Mouse (Mus musculus): ENCODE results near the gene Comp. TPM values are rescaled to one million over a fixed set of nuclear protein-coding genes. Genes with fewer than 3 reads are reported as not detected.
A peak's percentile ranks its signal among the peaks of the same experiment; 100 is the strongest.

Comp gene
- total RNA-seq, 2 experiments from 2014 or later: 8.9 to 9.9 TPM

- intact Hi-C loops (cut with DNase I): loop anchor here (5.0 kb wide), 1 partner anchor 42 kb away; the partner anchor contains the start of gene Crtc1
- DNase-seq: peak in 1 of 2 experiments; percentile 64
Observed at GRCm38 (mm10) chr8:70395649-70396048, 22.3 kb downstream of the Comp start.

- intact Hi-C loops (cut with DNase I): loop anchor here (5.0 kb wide), 1 partner anchor 41 kb away; the partner anchor contains the start of gene Crtc1
- DNase-seq: no peak
Observed at GRCm38 (mm10) chr8:70396184-70396583, 22.8 kb downstream of the Comp start.

GRCm38 (mm10) chr8:70397611-70398563, 24.5 kb downstream of the Comp start:
- no peak for DNase-seq
- intact Hi-C loops (cut with DNase I): loop anchor here (5.0 kb wide), 1 partner anchor 39 kb away; the partner anchor contains the start of gene Crtc1

- intact Hi-C loops (cut with DNase I): no loop called here
- no peak for DNase-seq
Observed at GRCm38 (mm10) chr8:70404212-70404611, 30.9 kb downstream of the Comp start.

- intact Hi-C loops (cut with DNase I): no loop called here
- DNase-seq: no peak
Observed at GRCm38 (mm10) chr8:70405189-70405588, 31.8 kb downstream of the Comp start.

GRCm38 (mm10) chr8:70406427-70407069, 33.2 kb downstream of the Comp start:
- intact Hi-C loops (cut with DNase I): no loop called here
- DNase-seq: no peak

- no peak for DNase-seq
- intact Hi-C loops (cut with DNase I): no loop called here
Observed at GRCm38 (mm10) chr8:70408301-70408700, 34.9 kb downstream of the Comp start.

- DNase-seq: no peak
- intact Hi-C loops (cut with DNase I): no loop called here
Observed at GRCm38 (mm10) chr8:70409019-70409418, 35.7 kb downstream of the Comp start.

GRCm38 (mm10) chr8:70409455-70409871, 36.1 kb downstream of the Comp start:
- no peak for DNase-seq
- intact Hi-C loops (cut with DNase I): no loop called here

GRCm38 (mm10) chr8:70410281-70410680, 36.9 kb downstream of the Comp start:
- intact Hi-C loops (cut with DNase I): no loop called here
- DNase-seq: no peak

GRCm38 (mm10) chr8:70414310-70414946, 41.1 kb downstream of the Comp start:
- no peak for DNase-seq
- intact Hi-C loops (cut with DNase I): no loop called here

GRCm38 (mm10) chr8:70415540-70416451, 42.4 kb downstream of the Comp start:
- no peak for DNase-seq
- intact Hi-C loops (cut with DNase I): loop anchor here (2.0 kb wide), 1 partner anchor 89 kb away; no protein-coding TSS in a partner anchor

- intact Hi-C loops (cut with DNase I): loop anchor here (2.0 kb wide), 1 partner anchor 88 kb away; no protein-coding TSS in a partner anchor
- DNase-seq: no peak
Observed at GRCm38 (mm10) chr8:70416941-70417340, 43.6 kb downstream of the Comp start.

- intact Hi-C loops (cut with DNase I): loop anchor here (2.0 kb wide), 1 partner anchor 87 kb away; no protein-coding TSS in a partner anchor
- DNase-seq: no peak
Observed at GRCm38 (mm10) chr8:70417914-70418313, 44.6 kb downstream of the Comp start.

- no peak for DNase-seq
- intact Hi-C loops (cut with DNase I): no loop called here
Observed at GRCm38 (mm10) chr8:70418954-70419353, 45.6 kb downstream of the Comp start.

- intact Hi-C loops (cut with DNase I): no loop called here
- DNase-seq: no peak
Observed at GRCm38 (mm10) chr8:70419879-70420643, 46.7 kb downstream of the Comp start.

- intact Hi-C loops (cut with DNase I): no loop called here
- no peak for DNase-seq
Observed at GRCm38 (mm10) chr8:70421349-70422104, 48.2 kb downstream of the Comp start.

GRCm38 (mm10) chr8:70422722-70423121, 49.4 kb downstream of the Comp start:
- intact Hi-C loops (cut with DNase I): no loop called here
- no peak for DNase-seq
